Mouse (Mus musculus) frontal cortex, postnatal 25 days (tissue): Measurements from ENCODE around the gene Acta2.

Experiments
- DNase-seq, 2 experiments: peaks; one replicate each; pipeline ENCODE4 v3.0.0; 2022; ENCODE audit warnings: low spot score in 2 of 2

The Acta2 gene

DNA sequence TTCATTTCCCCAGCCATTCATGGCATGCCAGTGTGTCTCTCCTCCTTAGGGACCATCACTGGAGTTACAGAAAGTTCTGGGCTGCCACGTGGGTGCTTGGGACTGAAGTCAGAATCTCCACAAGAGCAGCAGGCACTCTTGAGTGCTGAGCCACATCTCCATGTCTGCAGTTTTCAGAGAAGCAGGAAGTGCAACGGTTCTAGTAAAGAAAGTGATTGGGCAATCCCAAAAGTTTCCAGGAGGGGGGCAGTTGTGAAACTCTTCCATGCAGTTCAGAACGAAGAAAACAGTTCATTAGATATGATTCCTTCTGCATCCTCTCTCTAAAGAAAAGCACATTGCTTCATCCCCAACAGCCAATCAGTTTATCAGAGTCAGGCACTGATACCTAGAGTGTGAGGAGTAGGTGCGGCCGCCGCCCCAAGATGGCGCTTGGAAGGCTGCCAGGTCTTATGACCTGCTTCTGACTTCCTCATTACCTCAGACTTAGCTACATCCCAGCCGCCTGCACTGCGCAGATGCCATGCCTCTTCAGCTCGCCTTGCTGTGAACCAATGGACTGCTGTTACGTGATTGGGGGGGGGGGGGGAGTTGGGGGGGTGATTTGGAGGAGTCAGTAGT lies 14.8 kb upstream of the Acta2 start:
- no peak for DNase-seq

GRCm38 (mm10) chr19:34268991-34269390 lies 13.6 kb upstream of the Acta2 start:
- no peak for DNase-seq

- no peak for DNase-seq
These were observed 10.3 kb upstream of the Acta2 start for GRCm38 (mm10) chr19:34265604-34266193.

GRCm38 (mm10) chr19:34262273-34262974 lies 7.0 kb upstream of the Acta2 start:
- DNase-seq: no peak

- no peak for DNase-seq
These were observed 1.5 kb upstream of the Acta2 start for GRCm38 (mm10) chr19:34256936-34257335.

DNA sequence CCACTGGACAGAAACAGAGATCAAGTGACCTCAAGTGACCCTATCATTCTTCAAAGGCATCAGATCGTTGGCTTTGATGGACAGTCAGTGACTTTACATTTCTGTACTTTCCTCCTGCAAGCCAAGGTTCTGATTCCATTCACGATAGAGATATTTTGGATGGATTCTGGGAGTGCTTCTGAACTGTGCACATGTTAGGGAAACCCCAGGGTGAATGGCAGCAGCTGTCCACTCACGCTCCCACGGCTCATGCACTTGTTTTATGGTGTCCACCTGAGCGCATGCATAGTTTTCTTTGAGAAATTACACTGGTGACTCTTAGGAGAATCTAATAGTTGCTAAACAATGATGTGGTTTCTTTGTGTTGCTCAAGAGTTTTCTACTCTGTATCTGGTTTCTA lies 759 bp upstream of the Acta2 start:
- no peak for DNase-seq

DNA sequence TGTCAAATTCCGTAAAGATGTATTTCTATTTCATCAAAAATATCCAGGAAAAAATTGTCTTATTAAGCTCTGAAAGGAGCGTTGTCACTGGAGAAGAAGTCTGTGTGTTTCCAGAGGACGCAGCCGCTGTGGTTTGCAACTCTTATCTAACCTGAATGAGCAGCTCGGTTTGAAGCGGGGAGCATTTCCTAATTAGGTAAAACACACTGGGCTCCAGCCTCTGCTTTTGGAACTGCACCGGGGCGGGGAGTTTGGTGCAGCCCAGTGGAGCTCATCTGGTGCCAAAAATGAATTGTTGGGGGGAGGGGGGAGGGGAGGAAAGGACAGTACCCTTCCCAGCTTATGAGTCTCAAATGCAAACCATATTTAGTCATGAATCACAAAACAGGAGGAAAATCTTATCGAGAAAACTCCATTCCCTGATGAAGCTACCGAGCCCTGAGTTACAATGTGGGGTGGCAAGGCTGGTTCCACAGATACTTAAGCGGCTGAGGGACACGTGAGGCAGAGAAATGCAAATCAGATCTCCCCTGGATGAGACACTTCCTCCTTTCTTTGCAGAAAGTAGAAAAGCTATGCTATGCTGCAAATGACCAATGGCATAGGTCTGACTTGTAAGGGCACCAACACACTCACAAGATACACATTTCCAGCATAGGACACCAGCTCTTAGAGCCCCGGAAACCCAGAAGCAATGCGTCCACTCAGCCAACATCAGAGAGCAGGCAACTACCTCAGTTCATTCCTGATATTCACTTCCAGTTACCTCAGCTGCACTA lies 1.1 kb downstream of the Acta2 start:
- no peak for DNase-seq

- no peak for DNase-seq
These were observed 2.9 kb downstream of the Acta2 start for GRCm38 (mm10) chr19:34252450-34252849.

GRCm38 (mm10) chr19:34251900-34252299 lies 3.5 kb downstream of the Acta2 start:
- DNase-seq: no peak

DNA sequence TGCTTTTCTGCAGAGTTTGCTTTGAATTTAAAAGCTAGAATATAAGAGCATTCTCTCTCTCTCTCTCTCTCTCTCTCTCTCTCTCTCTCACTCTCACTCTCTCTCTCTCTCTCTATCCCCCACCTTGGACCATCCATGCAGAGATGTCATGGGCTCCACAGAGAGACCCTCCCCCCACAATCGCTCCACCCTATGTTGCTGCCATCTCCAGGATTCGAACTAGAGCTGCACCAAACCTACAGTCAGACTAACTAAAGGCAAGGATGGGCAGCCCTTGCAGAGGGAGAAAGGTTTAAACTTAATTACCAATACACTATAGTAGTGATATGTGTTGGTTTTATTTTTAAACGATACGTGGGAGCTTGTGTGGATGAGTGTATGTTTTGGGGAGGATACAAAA lies 4.8 kb downstream of the Acta2 start:
- no peak for DNase-seq

DNA sequence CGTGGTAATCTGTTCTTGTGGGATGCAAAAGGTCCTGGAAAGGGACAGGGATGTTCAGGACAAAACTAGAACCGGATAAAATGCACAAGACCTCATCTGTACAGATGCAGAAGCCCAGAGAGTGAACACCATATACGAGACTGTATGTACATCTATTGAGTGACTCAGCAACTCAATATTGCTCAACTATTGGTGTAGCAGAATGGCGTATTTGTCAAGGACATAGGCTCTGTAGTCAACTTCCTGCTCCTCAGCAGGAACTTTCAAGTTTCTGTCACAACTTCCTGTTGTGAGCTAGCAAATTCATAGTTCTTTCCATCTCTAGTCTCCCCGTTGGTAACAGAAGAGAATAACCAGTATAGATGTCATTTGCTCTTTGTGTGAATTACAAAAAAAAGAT lies 6.8 kb downstream of the Acta2 start:
- DNase-seq: no peak

DNA sequence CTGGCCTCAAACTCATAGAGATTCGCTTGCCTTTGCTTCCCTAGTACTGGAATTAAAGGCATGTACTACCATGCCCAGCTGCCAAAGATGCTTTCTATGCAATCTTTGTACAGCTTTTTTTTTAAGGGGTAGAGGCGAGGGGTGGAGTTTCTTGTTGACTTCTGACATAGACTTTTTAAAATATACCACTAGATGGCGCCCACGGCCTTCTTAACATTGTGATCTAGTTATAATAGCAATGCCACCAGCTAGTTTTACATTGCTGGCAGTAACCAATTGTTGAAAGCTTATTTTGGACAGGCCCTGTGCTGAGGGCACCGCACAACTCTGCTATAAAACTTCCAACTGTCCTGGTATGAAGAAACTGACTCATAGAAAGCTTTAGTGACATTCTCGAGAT lies 11.3 kb downstream of the Acta2 start:
- no peak for DNase-seq

- no peak for DNase-seq
These were observed 12.5 kb downstream of the Acta2 start for GRCm38 (mm10) chr19:34242925-34243324.

- DNase-seq: no peak
These were observed 14.0 kb downstream of the Acta2 start for GRCm38 (mm10) chr19:34241247-34241915.

- DNase-seq: no peak
These were observed 14.9 kb downstream of the Acta2 start for GRCm38 (mm10) chr19:34240273-34241039.

DNA sequence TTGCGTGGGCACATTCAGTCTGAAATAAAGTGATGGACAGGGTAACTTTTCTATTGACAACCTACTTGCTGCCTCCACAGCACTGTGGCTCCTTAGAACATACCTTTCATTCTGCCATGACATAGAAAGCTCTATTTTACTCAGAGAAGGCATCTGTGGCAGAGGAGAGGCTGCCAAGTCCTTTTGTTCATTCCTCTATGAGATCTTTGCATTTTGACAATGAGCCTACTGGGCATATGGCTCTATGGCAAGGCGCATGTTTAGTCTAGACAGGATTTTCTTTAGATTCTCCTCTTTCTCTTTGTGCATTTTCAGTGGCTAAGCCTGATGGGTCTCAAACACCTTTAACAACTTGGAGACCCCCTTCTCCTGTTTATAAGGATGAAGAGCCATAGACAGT lies 17.6 kb downstream of the Acta2 start:
- no peak for DNase-seq

- DNase-seq: no peak
These were observed 19.3 kb downstream of the Acta2 start for GRCm38 (mm10) chr19:34236049-34236448.

DNA sequence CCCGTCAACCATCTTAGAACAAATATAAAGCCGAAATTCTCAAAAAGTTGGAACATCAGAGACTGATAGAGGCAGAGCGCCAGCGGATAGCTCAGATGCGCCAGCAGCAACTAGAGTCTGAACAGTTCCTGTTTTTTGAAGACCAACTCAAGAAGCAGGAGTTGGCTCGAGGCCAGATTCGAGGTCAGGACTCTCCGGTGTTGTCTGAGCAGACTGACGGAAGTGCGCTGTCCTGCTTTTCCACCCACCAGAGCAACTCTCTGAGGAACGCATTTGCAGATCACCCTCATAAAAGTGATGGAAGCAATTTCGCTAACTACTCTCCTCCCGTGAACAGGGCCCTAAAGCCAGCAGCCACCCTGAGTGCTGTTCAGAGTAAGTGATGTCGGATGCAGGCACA lies 21.4 kb downstream of the Acta2 start:
- DNase-seq: peak; percentile 29 to 40

- no peak for DNase-seq
These were observed 23.1 kb downstream of the Acta2 start for GRCm38 (mm10) chr19:34232326-34232725.

GRCm38 (mm10) chr19:34231596-34231995 lies 23.8 kb downstream of the Acta2 start:
- DNase-seq: no peak

DNA sequence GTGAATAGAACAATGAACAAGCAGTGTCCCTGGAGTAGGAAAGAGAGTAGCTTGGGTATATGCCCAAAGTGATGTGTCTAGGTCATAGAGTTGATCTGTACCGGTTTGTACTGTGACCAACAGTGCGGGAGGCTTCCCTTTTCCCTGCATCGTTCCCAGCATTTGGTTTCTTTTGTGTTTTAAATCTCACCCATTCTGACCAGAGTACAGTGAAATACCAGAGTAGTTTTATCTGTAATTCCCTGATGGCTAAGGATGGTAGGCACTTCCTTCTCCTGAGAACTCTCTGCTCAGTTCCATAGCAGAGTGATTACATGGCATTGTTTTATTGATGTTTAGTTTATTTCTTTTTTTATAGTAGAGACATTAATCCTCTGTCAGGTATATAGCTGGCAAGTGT lies 32.6 kb downstream of the Acta2 start:
- DNase-seq: no peak
